Mouse (Mus musculus): ENCODE data around the gene Cnpy4.

The Cnpy4 gene

GRCm38 (mm10) chr5:138186950-138187638 is at the start of gene Cnpy4, which contains the start of gene Taf6:
TSS of gene Cnpy4 (plus strand) at chr5:138187485.
TSS of gene Taf6 (minus strand) at chr5:138187451.
- peak; percentile 84 for DNase-seq

- DNase-seq, result peak; percentile 8
Observed at GRCm38 (mm10) chr5:138137935-138138549, 49.2 kb upstream of the Cnpy4 start.

GRCm38 (mm10) chr5:138138585-138138984 is 48.7 kb upstream of the Cnpy4 start:
- DNase-seq, result no peak

- DNase-seq, result no peak
Observed at GRCm38 (mm10) chr5:138154390-138154789, 32.9 kb upstream of the Cnpy4 start.

- peak; percentile 72 for DNase-seq
Observed at GRCm38 (mm10) chr5:138155443-138155976, 31.8 kb upstream of the Cnpy4 start, which contains the start of gene Zfp113. TSS of gene Zfp113 (minus strand) at chr5:138155744.

- DNase-seq, result no peak
Observed at GRCm38 (mm10) chr5:138160224-138160762, 27.0 kb upstream of the Cnpy4 start.

GRCm38 (mm10) chr5:138160842-138161665 is 26.2 kb upstream of the Cnpy4 start, which contains the start of gene Cops6:
TSS of gene Cops6 (plus strand) at chr5:138161071.
- DNase-seq, result peak; percentile 91

GRCm38 (mm10) chr5:138163046-138163445 is 24.2 kb upstream of the Cnpy4 start:
- no peak for DNase-seq

- no peak for DNase-seq
Observed at GRCm38 (mm10) chr5:138163610-138164009, 23.7 kb upstream of the Cnpy4 start.

- DNase-seq, result no peak
Observed at GRCm38 (mm10) chr5:138165594-138165993, 21.7 kb upstream of the Cnpy4 start.

- DNase-seq, result peak; percentile 97
Observed at GRCm38 (mm10) chr5:138170936-138171561, 16.2 kb upstream of the Cnpy4 start.

GRCm38 (mm10) chr5:138171695-138172491 is 15.4 kb upstream of the Cnpy4 start, which contains the start of the genes Ap4m1 and Mcm7:
TSS of gene Ap4m1 (plus strand) at chr5:138172002.
TSS of gene Mcm7 (minus strand) at chr5:138172422.
- peak; percentile 98 for DNase-seq

- no peak for DNase-seq
Observed at GRCm38 (mm10) chr5:138173217-138173616, 14.1 kb upstream of the Cnpy4 start.

GRCm38 (mm10) chr5:138187661-138188306 is 499 bp downstream of the Cnpy4 start:
- peak; percentile 47 for DNase-seq

GRCm38 (mm10) chr5:138193771-138194727 is 6.8 kb downstream of the Cnpy4 start, which contains the start of gene Mblac1:
TSS of gene Mblac1 (plus strand) at chr5:138194314.
- peak; percentile 70 for DNase-seq

- peak; percentile 44 for DNase-seq
Observed at GRCm38 (mm10) chr5:138194755-138195345, 7.6 kb downstream of the Cnpy4 start.

- no peak for DNase-seq
Observed at GRCm38 (mm10) chr5:138195463-138195862, 8.2 kb downstream of the Cnpy4 start.

GRCm38 (mm10) chr5:138199576-138199975 is 12.3 kb downstream of the Cnpy4 start:
- DNase-seq, result no peak

GRCm38 (mm10) chr5:138202086-138202485 is 14.8 kb downstream of the Cnpy4 start:
- no peak for DNase-seq
